In the genomic region with DNA sequence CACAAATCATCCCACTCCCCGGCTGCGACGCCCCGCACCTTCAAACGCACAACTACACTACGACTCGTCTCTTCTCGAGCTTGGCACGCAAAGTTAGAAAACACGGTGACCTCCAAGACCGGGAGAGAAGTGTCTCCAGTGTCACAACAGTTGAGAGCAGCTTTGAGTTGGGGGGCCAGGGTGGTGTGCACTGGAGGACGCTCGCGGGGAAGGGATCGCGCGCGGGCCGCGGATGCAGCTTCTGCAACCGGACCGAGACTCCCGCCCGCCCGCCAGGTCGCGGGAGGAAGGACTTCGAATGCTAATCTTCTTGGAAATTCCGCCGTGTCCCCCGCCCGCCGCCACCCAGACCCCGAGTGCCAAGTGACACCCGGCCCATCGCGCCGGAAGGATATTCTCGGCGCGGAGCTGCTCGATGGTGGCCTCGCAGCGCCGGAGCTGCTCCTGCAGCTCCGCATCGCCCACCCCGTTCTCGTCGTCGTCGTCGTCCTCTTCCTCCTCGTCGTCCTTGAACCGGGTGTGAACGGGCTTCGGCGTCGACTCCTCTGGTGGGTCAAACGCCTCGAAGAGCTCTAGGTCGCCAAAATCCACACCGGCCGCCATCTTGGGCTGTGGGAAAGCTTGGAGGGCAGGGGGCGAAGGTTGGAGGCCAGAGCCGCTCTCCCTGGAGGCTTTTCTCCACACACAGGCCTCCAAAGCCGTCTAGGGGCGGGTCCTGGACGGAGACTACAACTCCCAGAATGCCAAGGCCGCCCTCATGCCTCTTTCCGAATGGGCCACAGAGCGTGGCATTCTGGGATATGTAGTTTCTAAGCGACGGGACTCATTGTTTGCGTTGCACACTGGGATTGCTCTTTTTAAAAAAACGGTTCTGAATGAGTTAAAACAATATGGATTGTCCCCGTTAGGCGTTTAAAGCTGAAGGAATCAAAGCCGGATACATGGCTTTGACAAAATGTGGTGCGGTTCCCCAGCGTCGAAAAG, we compare ENCODE assay signal across 8 mouse cellular contexts. TPM values are rescaled to one million over a fixed set of nuclear protein-coding genes. Genes with fewer than 3 reads are reported as not detected.
A peak's percentile ranks its signal among the peaks of the same experiment; 100 is the strongest.
DNase-seq lines count a peak whose midpoint lies in the region; ATAC-seq and TF ChIP-seq lines count a peak whose summit lies in the region.

Gene Zcchc8, minus strand, starts transcription at position 773 of the 984 bp plus-strand sequence.

- under 1% methylated on average over 83 of the region's 83 CpGs for WGBS in bone marrow, adult 2 months
- WGBS in embryonic facial prominence, embryonic 15.5 days, result under 1% methylated on average over 83 of the region's 83 CpGs
- WGBS in limb, embryonic 14.5 days, result under 1% methylated on average over 74 of the region's 83 CpGs
- WGBS in midbrain, postnatal 0 days, result under 1% methylated on average over 80 of the region's 83 CpGs

- H3K27me3 ChIP-seq in embryonic facial prominence, embryonic 15.5 days, result no peaks in the 10 kb centered on the region
- H3K27me3 ChIP-seq in limb, embryonic 14.5 days (ENCODE audit: control insufficient read depth, insufficient read depth, low read length), result no peaks in the 10 kb centered on the region
- no peaks in the 10 kb centered on the region for H3K27me3 ChIP-seq in midbrain, postnatal 0 days (ENCODE audit: insufficient read depth, low read length)

- no peaks in the 10 kb centered on the region for H3K9me3 ChIP-seq in embryonic facial prominence, embryonic 15.5 days (replicated peaks)
- no peaks in the 10 kb centered on the region for H3K9me3 ChIP-seq in limb, embryonic 14.5 days (ENCODE audit: control insufficient read depth, low read length)
- H3K9me3 ChIP-seq in midbrain, postnatal 0 days (ENCODE audit: low read length), result no peaks in the 10 kb centered on the region

- H3K4me1 ChIP-seq in bone marrow, adult 2 months (ENCODE audit: control insufficient read depth, insufficient read depth, low read length), result peaks cover 4% of the 10 kb centered on the region; the same call in 1 of the 2 replicates
- peaks cover 21% of the 10 kb centered on the region; the same call in 1 of the 2 replicates for H3K4me1 ChIP-seq in embryonic facial prominence, embryonic 15.5 days
- H3K4me1 ChIP-seq in limb, embryonic 14.5 days (ENCODE audit: control insufficient read depth, insufficient read depth, low read length), result peaks cover 20% of the 10 kb centered on the region
- H3K4me1 ChIP-seq in midbrain, postnatal 0 days (ENCODE audit: insufficient read depth, low read length), result peaks cover 3% of the 10 kb centered on the region; the same call in 1 of the 2 replicates

- H3K9ac ChIP-seq in embryonic facial prominence, embryonic 15.5 days, result peak within 1 kb of the TSS; percentile 81
- peak within 1 kb of the TSS; percentile 86 for H3K9ac ChIP-seq in limb, embryonic 14.5 days (ENCODE audit: low read depth, low read length, severe bottlenecking)
- H3K9ac ChIP-seq in midbrain, postnatal 0 days (replicated peaks; ENCODE audit: low read length, poor library complexity, severe bottlenecking), result peak within 1 kb of the TSS; percentile 85

- H3K4me3 ChIP-seq in bone marrow, adult 2 months (replicated peaks; ENCODE audit: control insufficient read depth, low read depth, low read length), result peak within 1 kb of the TSS; percentile 99
- peak within 1 kb of the TSS; percentile 91 for H3K4me3 ChIP-seq in embryonic facial prominence, embryonic 15.5 days (replicated peaks)
- H3K4me3 ChIP-seq in limb, embryonic 14.5 days (replicated peaks; ENCODE audit: low read length), result peak within 1 kb of the TSS; percentile 65
- peak within 1 kb of the TSS; percentile 83 for H3K4me3 ChIP-seq in midbrain, postnatal 0 days (ENCODE audit: low read depth, low read length)

- peak; percentile 99 for ATAC-seq in embryonic facial prominence, embryonic 15.5 days (ENCODE audit: insufficient number of reproducible peaks, low FRiP score, low TSS enrichment, low read depth)
- peak; percentile 99 for ATAC-seq in limb, embryonic 14.5 days (ENCODE audit: low FRiP score, low read depth)
- ATAC-seq in midbrain, postnatal 0 days (ENCODE audit: low FRiP score), result peak; percentile 100

- peaks cover 10% of the 10 kb centered on the region for H3K36me3 ChIP-seq in embryonic facial prominence, embryonic 15.5 days
- peaks cover 18% of the 10 kb centered on the region for H3K36me3 ChIP-seq in limb, embryonic 14.5 days (ENCODE audit: control insufficient read depth, insufficient read depth, low read length)
- H3K36me3 ChIP-seq in midbrain, postnatal 0 days (ENCODE audit: insufficient read depth, low read length), result peaks cover 6% of the 10 kb centered on the region; the same call in 1 of the 2 replicates

- peak within 1 kb of the TSS; percentile 59 for H3K4me2 ChIP-seq in embryonic facial prominence, embryonic 15.5 days (replicated peaks)
- H3K4me2 ChIP-seq in limb, embryonic 14.5 days (replicated peaks; ENCODE audit: low read depth, low read length, severe bottlenecking), result peak within 1 kb of the TSS; percentile 64
- H3K4me2 ChIP-seq in midbrain, postnatal 0 days (ENCODE audit: low read depth, low read length, poor library complexity, severe bottlenecking), result peak within 1 kb of the TSS; percentile 88

- peak; percentile 98 for DNase-seq in 416B (ENCODE audit: low read depth)
- DNase-seq in heart, adult 8-10 months (ENCODE audit: low spot score), result peak; percentile 96
- peak; percentile 98 for DNase-seq in kidney, adult 9 months
- peak; percentile 98 for DNase-seq in limb, embryonic 14.5 days (ENCODE audit: low spot score)
- peak; percentile 99 for DNase-seq in midbrain, postnatal 0 days (ENCODE audit: low spot score)
- DNase-seq in spleen, postnatal 14 days (ENCODE audit: low spot score in 2 of 2), result peak; percentile 83 to 91

- peak; percentile 85; the same call in 1 of the 2 replicates for TF ChIP-seq POLR2A in bone marrow, adult 2 months (IDR thresholded peaks at IDR 0.05; ENCODE audit: borderline replicate concordance, control insufficient read depth, low read depth, low read length)
- peak; percentile 38; the same call in 1 of the 2 replicates for TF ChIP-seq POLR2A in limb, embryonic 14.5 days (IDR thresholded peaks at IDR 0.05; ENCODE audit: borderline replicate concordance, extremely low read depth, insufficient read depth, insufficient read length)

- TF ChIP-seq CTCF in bone marrow, adult 2 months (IDR thresholded peaks at IDR 0.05; ENCODE audit: control insufficient read depth, insufficient read depth, low read length), result no peak
- no peak for TF ChIP-seq CTCF in midbrain, postnatal 0 days (IDR thresholded peaks at IDR 0.05)

- H3K27ac ChIP-seq in bone marrow, adult 2 months (ENCODE audit: control insufficient read depth, insufficient read depth, low read depth, low read length, poor library complexity), result peak within 1 kb of the TSS; percentile 84
- peak within 1 kb of the TSS; percentile 90 for H3K27ac ChIP-seq in embryonic facial prominence, embryonic 15.5 days (replicated peaks)
- peak within 1 kb of the TSS; percentile 79 for H3K27ac ChIP-seq in limb, embryonic 14.5 days (replicated peaks; ENCODE audit: low read depth, low read length)
- H3K27ac ChIP-seq in midbrain, postnatal 0 days (ENCODE audit: low read depth, low read length), result peak within 1 kb of the TSS; percentile 86

RNA-seq across cellular contexts. Expression of gene Zcchc8, which starts in this region (rescaled TPM):
- 49.3 and 59.7 TPM in 2 replicates for polyA plus RNA-seq in bone marrow, adult 2 months (2011; ENCODE audit: insufficient read depth, insufficient read length, low replicate concordance, missing spikeins)
- polyA plus RNA-seq in embryonic facial prominence, embryonic 15.5 days (2015; fragmentation: Nextera tagmentation; extraction: Ambion mirVana), result 66.6 and 73.6 TPM in 2 replicates
- total RNA-seq in heart, adult 8-10 months (2022), result 10 to 100 TPM; 18.3 to 22.5 (median 20.3) TPM
- polyA plus RNA-seq in limb, embryonic 14.5 days (2012; rRNA removed), result 84.5 and 86.9 TPM in 2 replicates
- 70.9 and 76.1 TPM in 2 replicates for polyA plus RNA-seq in limb, embryonic 14.5 days (2014; fragmentation: Nextera tagmentation; extraction: Ambion mirVana)
- total RNA-seq in midbrain, postnatal 0 days (2014; rRNA removed), result 29.6 and 40.6 TPM in 2 replicates
- 41.9 and 46.3 TPM in 2 replicates for polyA plus RNA-seq in midbrain, postnatal 0 days (2015; fragmentation: Nextera tagmentation; extraction: Ambion mirVana)

Comparison
In these comparisons a context has a peak if more than half of its experiments do, and no peak if none do; other contexts are left out.
1. Peak in every context shown above with its lines: DNase-seq, ATAC-seq, H3K4me3 ChIP-seq and H3K27ac ChIP-seq.